Mouse (Mus musculus) NIH3T3 (cell line): ENCODE measurements around the gene Tectb.

Experiments used
- DNase-seq: peaks from one replicate; pipeline ENCODE4 v3.0.0-alpha.2; 2012; ENCODE audit warnings: low read depth

Gene Tectb

GRCm38 (mm10) chr19:55207746-55208538 is 27.4 kb downstream of the Tectb start:
- DNase-seq = no peak

- DNase-seq = peak; percentile 60
Observed at GRCm38 (mm10) chr19:55208654-55209053, 28.1 kb downstream of the Tectb start.

GRCm38 (mm10) chr19:55209084-55209483 is 28.6 kb downstream of the Tectb start:
- no peak for DNase-seq

- DNase-seq = no peak
Observed at GRCm38 (mm10) chr19:55211698-55212097, 31.2 kb downstream of the Tectb start.

GRCm38 (mm10) chr19:55213617-55214340 is 33.2 kb downstream of the Tectb start:
- no peak for DNase-seq

GRCm38 (mm10) chr19:55216876-55217275 is 36.3 kb downstream of the Tectb start:
- peak; percentile 85 for DNase-seq

GRCm38 (mm10) chr19:55217365-55217764 is 36.8 kb downstream of the Tectb start:
- no peak for DNase-seq

- DNase-seq = peak; percentile 88
Observed at GRCm38 (mm10) chr19:55218192-55218739, 37.7 kb downstream of the Tectb start.

GRCm38 (mm10) chr19:55218741-55219221 is 38.2 kb downstream of the Tectb start:
- DNase-seq = no peak

GRCm38 (mm10) chr19:55219359-55219758 is 38.8 kb downstream of the Tectb start:
- no peak for DNase-seq

- no peak for DNase-seq
Observed at GRCm38 (mm10) chr19:55221208-55221607, 40.7 kb downstream of the Tectb start.

GRCm38 (mm10) chr19:55222268-55222667 is 41.7 kb downstream of the Tectb start:
- DNase-seq = no peak

- DNase-seq = no peak
Observed at GRCm38 (mm10) chr19:55226621-55227020, 46.1 kb downstream of the Tectb start.

GRCm38 (mm10) chr19:55227135-55227534 is 46.6 kb downstream of the Tectb start:
- no peak for DNase-seq

GRCm38 (mm10) chr19:55231081-55231480 is 50.5 kb downstream of the Tectb start:
- no peak for DNase-seq

- peak; percentile 43 for DNase-seq
Observed at GRCm38 (mm10) chr19:55232136-55232535, 51.6 kb downstream of the Tectb start.

GRCm38 (mm10) chr19:55236026-55236425 is 55.5 kb downstream of the Tectb start:
- no peak for DNase-seq

GRCm38 (mm10) chr19:55236564-55236963 is 56.0 kb downstream of the Tectb start:
- DNase-seq = no peak

GRCm38 (mm10) chr19:55239766-55240426 is 59.4 kb downstream of the Tectb start:
- DNase-seq = no peak

- no peak for DNase-seq
Observed at GRCm38 (mm10) chr19:55241186-55241645, 60.7 kb downstream of the Tectb start, which contains the start of gene Gucy2g. Gene Gucy2g (minus strand): TSS chr19:55241236.

- DNase-seq = peak; percentile 87
Observed at GRCm38 (mm10) chr19:55244791-55245231, 64.3 kb downstream of the Tectb start.
